Mouse (Mus musculus): ENCODE measurements around the gene Bloc1s4.

GRCm38 (mm10) chr5:36698689-36699088 is 49.8 kb downstream of the Bloc1s4 start:
- TF ChIP-seq CTCF (IDR thresholded peaks at IDR 0.05; ENCODE audit: borderline replicate concordance, extremely low read depth, insufficient read depth, insufficient read length) = no peak
- TF ChIP-seq POLR2A (IDR thresholded peaks at IDR 0.05; ENCODE audit: borderline replicate concordance, extremely low read depth, insufficient read depth, insufficient read length, poor library complexity, severe bottlenecking) = no peak

Data from brain, embryonic 14.5 days (tissue).